Mouse (Mus musculus): Measurements from ENCODE around the gene Bap1. TPM values are rescaled to one million over a fixed set of nuclear protein-coding genes. Genes with fewer than 3 reads are reported as not detected.

The Bap1 gene
- polyA plus RNA-seq, 1 experiment from 2014 or later, result 52.0 TPM

DNA sequence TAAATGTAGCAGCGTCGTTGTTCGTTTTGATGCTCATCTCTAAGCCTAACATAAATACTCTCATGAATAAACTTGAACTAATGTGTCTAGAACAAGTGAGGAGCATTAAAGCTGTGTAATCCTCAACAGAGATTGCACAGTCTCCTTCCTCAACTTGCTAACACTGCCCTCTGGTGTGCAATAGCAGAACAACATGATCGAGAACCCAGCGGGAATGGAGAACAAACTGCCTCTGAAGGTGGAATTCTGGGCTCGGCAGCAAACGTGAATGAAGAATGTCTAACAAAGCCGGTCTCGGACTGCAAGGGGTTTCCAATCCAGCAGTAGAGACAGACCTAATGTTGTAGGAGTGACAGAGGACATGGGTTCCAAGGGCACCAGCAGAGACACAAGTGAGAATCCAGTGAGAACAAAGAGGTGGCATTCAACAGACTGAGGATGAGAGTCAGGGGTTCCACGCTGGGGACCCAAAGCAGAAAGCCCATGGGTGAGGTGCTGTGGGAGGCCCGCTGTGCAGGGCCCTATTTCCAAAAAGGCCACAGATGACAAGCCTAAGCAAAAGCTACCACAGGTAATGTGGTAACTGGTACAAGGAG lies 17.2 kb upstream of the Bap1 start:
- peak; percentile 23; the same call in 1 of the 2 replicates for ATAC-seq (ENCODE audit: extremely low read depth, insufficient number of reproducible peaks, low FRiP score, low TSS enrichment)
- Histone ChIP-seq H3K27ac (replicated peaks) (no peak overlapping the region), H3K9ac (peak overlapping the region; percentile 61; the same call in 1 of the 2 replicates), H3K9me3 (no peaks in the 10 kb centered on the region), H3K36me3 (peaks cover 2% of the 10 kb centered on the region; the same call in 1 of the 2 replicates), H3K4me3 (no peak overlapping the region), H3K4me1 (peaks cover 44% of the 10 kb centered on the region), H3K4me2 (peak overlapping the region; percentile 11; the same call in 1 of the 2 replicates), H3K27me3 (replicated peaks) (no peaks in the 10 kb centered on the region)
- WGBS, result 11% methylated on average over 11 of the region's 11 CpGs

- no peak overlapping the region for H3K4me2 ChIP-seq
- no peaks in the 10 kb centered on the region for H3K27me3 ChIP-seq (replicated peaks)
- no peak for ATAC-seq (ENCODE audit: extremely low read depth, insufficient number of reproducible peaks, low FRiP score, low TSS enrichment)
- no peak overlapping the region for H3K9ac ChIP-seq
- H3K4me3 ChIP-seq, result no peak overlapping the region
- 73% methylated on average over 7 of the region's 7 CpGs for WGBS
- H3K36me3 ChIP-seq, result peaks cover 2% of the 10 kb centered on the region; the same call in 1 of the 2 replicates
- peaks cover 18% of the 10 kb centered on the region for H3K4me1 ChIP-seq
- H3K27ac ChIP-seq (replicated peaks), result no peak overlapping the region
- no peaks in the 10 kb centered on the region for H3K9me3 ChIP-seq
These were observed 14.0 kb upstream of the Bap1 start for GRCm38 (mm10) chr14:31237101-31237882.

DNA sequence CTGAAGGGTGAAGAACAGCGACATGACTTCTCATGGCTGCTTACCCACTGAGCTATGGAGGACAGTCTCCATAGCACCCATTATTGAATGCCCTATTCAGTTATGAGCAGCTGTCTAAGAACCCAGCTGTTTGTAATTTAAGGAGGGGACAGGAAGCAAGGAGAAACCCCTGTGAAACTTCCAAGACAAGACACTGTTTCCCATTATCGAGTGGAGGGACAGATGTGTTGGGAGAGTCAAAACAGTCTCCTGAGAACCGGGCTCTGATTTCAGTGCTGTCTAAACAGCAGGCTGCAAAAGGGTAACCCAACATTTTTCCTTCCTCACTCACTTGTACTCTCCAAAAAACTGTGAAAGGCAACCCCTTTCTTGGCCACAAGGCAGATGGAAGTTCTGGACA lies 10.7 kb upstream of the Bap1 start:
- 70% methylated on average over 3 of the region's 3 CpGs for WGBS
- Histone ChIP-seq H3K9ac (no peak overlapping the region), H3K9me3 (no peaks in the 10 kb centered on the region), H3K27ac (replicated peaks) (no peak overlapping the region), H3K4me3 (no peak overlapping the region), H3K36me3 (peaks cover 2% of the 10 kb centered on the region; the same call in 1 of the 2 replicates), H3K4me1 (peaks cover under 1% of the 10 kb centered on the region; the same call in 1 of the 2 replicates), H3K27me3 (replicated peaks) (no peaks in the 10 kb centered on the region), H3K4me2 (no peak overlapping the region)
- no peak for ATAC-seq (ENCODE audit: extremely low read depth, insufficient number of reproducible peaks, low FRiP score, low TSS enrichment)

DNA sequence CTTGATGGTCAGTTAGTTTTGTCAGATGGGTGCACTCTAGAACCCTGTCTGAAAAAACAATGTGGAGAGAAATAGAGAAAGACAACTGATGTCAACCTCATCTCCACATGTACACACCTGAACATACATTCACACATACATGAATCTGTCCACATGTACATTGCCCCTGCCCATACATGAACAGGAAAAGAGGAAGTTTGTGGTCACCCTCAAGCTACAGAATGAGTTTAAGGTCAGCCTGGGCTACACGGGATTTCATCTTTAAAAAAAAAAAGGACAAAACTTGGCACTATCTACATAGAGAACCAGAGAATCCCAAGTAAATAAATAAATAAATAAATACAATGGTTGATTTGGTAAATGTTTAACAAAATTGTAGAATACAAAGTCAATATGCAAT lies 6.5 kb upstream of the Bap1 start:
- H3K9ac ChIP-seq, result no peak overlapping the region
- H3K4me1 ChIP-seq, result peaks cover 20% of the 10 kb centered on the region
- no peak overlapping the region for H3K4me2 ChIP-seq
- H3K27ac ChIP-seq (replicated peaks), result no peak overlapping the region
- no peak overlapping the region for H3K4me3 ChIP-seq
- WGBS, result 73% methylated on average over 1 of the region's 1 CpGs
- H3K27me3 ChIP-seq (replicated peaks), result no peaks in the 10 kb centered on the region
- no peaks in the 10 kb centered on the region for H3K36me3 ChIP-seq
- no peaks in the 10 kb centered on the region for H3K9me3 ChIP-seq
- no peak for ATAC-seq (ENCODE audit: extremely low read depth, insufficient number of reproducible peaks, low FRiP score, low TSS enrichment)

DNA sequence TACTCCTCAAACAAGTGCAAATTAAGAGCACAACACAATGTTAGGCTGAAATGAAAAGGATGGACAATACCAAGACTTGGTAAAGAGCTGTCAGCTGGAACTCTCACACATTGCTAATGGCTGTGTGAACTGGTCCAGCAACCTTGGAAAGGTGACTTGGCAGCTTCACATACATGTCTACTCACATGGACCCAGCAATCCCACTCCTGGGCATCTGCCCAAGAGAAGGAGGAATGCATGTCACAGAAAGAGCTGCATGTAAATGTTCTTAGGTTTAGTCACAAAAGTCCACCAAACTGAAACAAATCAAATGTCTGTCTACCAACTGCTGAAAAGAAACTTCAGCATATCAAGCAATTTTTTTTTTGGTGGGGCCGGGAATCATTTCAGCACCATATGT lies 5.3 kb upstream of the Bap1 start:
- no peak overlapping the region for H3K4me3 ChIP-seq
- 35% methylated on average over 1 of the region's 1 CpGs for WGBS
- H3K9ac ChIP-seq, result 0 out of 2 replicates have a peak overlapping the region, but pooled peaks have one; percentile 1
- H3K27me3 ChIP-seq (replicated peaks), result no peaks in the 10 kb centered on the region
- peaks cover 27% of the 10 kb centered on the region for H3K4me1 ChIP-seq
- ATAC-seq (ENCODE audit: extremely low read depth, insufficient number of reproducible peaks, low FRiP score, low TSS enrichment), result no peak
- no peaks in the 10 kb centered on the region for H3K36me3 ChIP-seq
- no peak overlapping the region for H3K4me2 ChIP-seq
- H3K27ac ChIP-seq (replicated peaks), result peak overlapping the region; percentile 53
- H3K9me3 ChIP-seq, result no peaks in the 10 kb centered on the region

DNA sequence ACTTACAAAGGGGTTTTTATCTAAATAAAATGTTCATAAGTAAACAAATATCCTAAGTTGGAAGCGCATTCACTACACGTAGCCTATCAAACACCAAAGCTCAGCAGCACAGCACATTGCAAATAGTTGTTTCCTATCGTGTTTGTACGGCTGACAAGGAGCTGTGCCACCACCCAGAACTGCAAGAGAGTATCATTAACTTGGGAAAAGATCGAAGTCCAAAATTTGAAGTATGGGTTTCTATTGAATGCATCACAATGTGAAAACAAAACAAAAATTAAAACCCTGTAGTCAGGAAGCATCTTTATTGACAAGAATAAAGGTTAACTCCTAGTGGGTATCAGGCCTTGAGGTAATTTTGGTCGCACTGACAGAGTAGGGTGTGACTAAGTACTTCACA lies 2.9 kb upstream of the Bap1 start:
- 87% methylated on average over 6 of the region's 6 CpGs for WGBS
- Histone ChIP-seq H3K36me3 (peaks cover 10% of the 10 kb centered on the region), H3K4me2 (no peak overlapping the region)

DNA sequence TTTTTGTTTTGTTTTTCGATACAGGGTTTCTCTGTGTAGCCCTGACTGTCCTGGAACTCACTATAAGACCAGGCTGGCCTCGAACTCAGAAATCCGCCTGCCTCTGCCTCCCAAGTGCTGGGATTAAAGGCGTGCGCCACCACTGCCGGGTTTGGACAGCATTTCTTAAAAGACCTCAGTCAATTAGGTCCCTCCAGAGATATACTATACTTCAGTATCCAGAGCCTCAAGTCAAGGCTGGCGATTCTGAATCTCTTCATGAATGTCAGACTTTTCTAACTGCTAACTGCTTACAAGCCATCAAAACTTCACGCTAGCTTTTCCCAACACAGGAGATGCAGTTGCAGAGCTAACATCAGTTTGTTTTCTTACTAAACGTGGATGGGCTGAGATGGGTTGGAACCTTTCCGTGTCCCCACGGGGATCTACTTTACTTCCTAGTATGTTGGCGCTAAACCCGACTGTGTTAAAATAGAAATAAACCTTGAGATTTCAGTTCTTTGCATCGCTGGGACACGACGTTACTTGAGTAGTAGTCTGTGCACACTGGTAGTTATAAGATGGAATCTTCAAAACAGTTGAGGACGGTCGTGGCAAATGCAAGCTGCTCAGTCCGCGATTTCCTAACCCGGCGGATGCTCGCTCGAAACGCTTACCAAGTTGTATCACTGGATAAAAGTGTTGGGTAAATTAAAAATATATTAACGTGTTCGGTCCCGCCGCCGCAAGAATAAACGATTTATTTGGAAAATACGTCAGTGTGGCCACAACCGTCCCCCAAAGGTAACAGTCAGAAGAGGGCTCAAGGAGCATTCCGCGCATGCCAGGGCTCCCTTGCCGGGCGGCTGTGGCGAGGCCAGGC lies 797 bp upstream of the Bap1 start:
- Histone ChIP-seq H3K36me3 (peaks cover 31% of the 10 kb centered on the region), H3K27me3 (replicated peaks) (no peaks in the 10 kb centered on the region), H3K27ac (replicated peaks) (peak overlapping the region; percentile 95), H3K9me3 (no peaks in the 10 kb centered on the region), H3K9ac (peak overlapping the region; percentile 89), H3K4me1 (peaks cover 38% of the 10 kb centered on the region), H3K4me2 (peak overlapping the region; percentile 70), H3K4me3 (peak overlapping the region; percentile 71)
- ATAC-seq (ENCODE audit: extremely low read depth, insufficient number of reproducible peaks, low FRiP score, low TSS enrichment), result peak; percentile 65
- WGBS, result 17% methylated on average over 38 of the region's 38 CpGs

More for the DNA sequence above, 2.9 kb upstream of the Bap1 start:
- Histone ChIP-seq H3K27ac (replicated peaks) (no peak overlapping the region), H3K4me3 (no peak overlapping the region), H3K4me1 (peaks cover 38% of the 10 kb centered on the region), H3K9me3 (no peaks in the 10 kb centered on the region), H3K27me3 (replicated peaks) (no peaks in the 10 kb centered on the region), H3K9ac (no peak overlapping the region)
- ATAC-seq (ENCODE audit: extremely low read depth, insufficient number of reproducible peaks, low FRiP score, low TSS enrichment), result no peak

- Histone ChIP-seq H3K36me3 (peaks cover 43% of the 10 kb centered on the region), H3K27me3 (replicated peaks) (no peaks in the 10 kb centered on the region), H3K27ac (replicated peaks) (peak overlapping the region; percentile 95), H3K9ac (peak overlapping the region; percentile 94), H3K9me3 (no peaks in the 10 kb centered on the region), H3K4me2 (peak overlapping the region; percentile 87), H3K4me3 (peak overlapping the region; percentile 71), H3K4me1 (peaks cover 27% of the 10 kb centered on the region)
- 2% methylated on average over 15 of the region's 18 CpGs for WGBS
- ATAC-seq (ENCODE audit: extremely low read depth, insufficient number of reproducible peaks, low FRiP score, low TSS enrichment), result no peak
These were observed 376 bp downstream of the Bap1 start for GRCm38 (mm10) chr14:31251626-31252025.

DNA sequence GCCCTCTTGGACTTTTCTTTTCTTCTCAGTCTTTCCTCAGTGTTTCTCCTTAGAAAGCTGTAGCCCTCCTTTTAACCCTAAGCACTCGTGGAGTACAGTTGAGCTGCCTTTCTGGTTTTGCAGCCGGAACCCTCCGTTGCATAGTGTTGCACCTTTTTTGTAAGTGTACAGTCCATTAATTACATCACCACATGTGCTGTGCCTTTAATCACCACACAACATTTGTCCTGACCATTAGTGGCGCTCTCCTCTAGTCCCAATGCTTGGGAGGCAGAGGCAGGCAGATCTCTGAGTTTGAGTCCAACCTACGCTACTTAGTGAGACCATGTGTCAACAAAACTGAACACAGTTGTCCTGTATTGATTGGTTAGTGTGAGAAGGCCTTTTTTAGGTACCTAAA lies 841 bp downstream of the Bap1 start:
- Histone ChIP-seq H3K9me3 (no peaks in the 10 kb centered on the region), H3K4me3 (peak overlapping the region; percentile 71), H3K27me3 (replicated peaks) (no peaks in the 10 kb centered on the region), H3K4me1 (peaks cover 24% of the 10 kb centered on the region), H3K9ac (peak overlapping the region; percentile 94), H3K27ac (replicated peaks) (no peak overlapping the region; the same call in 1 of the 2 replicates), H3K36me3 (peaks cover 47% of the 10 kb centered on the region), H3K4me2 (peak overlapping the region; percentile 87)
- WGBS, result 86% methylated on average over 5 of the region's 5 CpGs
- ATAC-seq (ENCODE audit: extremely low read depth, insufficient number of reproducible peaks, low FRiP score, low TSS enrichment), result no peak

DNA sequence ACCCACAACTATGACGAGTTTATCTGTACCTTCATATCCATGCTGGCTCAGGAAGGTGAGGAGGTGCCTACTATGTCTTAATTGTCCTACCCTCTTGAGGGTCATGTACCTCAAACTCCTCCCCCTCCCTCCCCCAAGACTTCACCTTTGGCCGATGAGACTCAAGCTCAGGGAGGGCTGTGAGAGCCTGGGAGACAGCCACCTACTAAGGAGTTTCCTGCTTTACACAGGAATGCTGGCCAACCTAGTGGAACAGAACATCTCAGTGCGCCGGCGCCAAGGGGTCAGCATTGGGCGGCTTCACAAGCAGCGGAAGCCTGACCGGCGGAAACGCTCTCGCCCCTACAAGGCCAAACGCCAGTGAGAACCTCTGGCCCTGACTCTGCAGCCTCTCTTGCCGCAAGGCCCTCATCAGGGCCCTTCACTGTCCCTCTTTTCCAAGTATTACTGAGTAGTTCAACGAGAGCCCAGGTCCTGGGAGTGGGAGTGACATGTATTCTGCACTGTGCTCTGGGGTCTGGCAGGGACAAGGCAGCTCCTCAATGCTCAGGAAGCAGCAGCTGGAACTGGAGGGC lies 7.3 kb downstream of the Bap1 start:
- Histone ChIP-seq H3K4me3 (no peak overlapping the region), H3K4me2 (no peak overlapping the region), H3K4me1 (no peaks in the 10 kb centered on the region), H3K9me3 (no peaks in the 10 kb centered on the region), H3K27me3 (replicated peaks) (no peaks in the 10 kb centered on the region), H3K9ac (no peak overlapping the region), H3K27ac (replicated peaks) (no peak overlapping the region), H3K36me3 (peaks cover 89% of the 10 kb centered on the region)
- ATAC-seq (ENCODE audit: extremely low read depth, insufficient number of reproducible peaks, low FRiP score, low TSS enrichment), result no peak
- WGBS, result 91% methylated on average over 14 of the region's 14 CpGs

DNA sequence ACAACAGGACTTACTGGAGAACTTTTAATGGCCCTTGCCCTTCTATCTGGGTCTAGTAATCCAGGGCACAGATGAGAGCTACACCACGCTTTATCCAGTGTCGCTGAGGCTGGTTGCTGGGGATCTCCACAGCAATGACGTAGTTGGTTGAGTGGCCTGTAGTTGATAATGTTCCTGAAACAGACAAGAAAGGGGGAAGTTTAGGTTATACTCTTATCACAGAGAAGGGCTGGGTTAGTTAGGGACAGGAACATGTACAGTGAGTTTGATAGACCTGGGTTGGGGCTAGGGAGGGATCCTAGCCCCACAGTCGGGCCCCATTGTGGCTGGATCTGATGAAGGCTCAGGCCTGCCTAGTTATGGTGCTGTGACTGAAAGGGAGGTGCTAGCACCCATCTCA lies 9.1 kb downstream of the Bap1 start:
- no peaks in the 10 kb centered on the region for H3K27me3 ChIP-seq (replicated peaks)
- H3K9me3 ChIP-seq, result no peaks in the 10 kb centered on the region
- no peak overlapping the region for H3K9ac ChIP-seq
- ATAC-seq (ENCODE audit: extremely low read depth, insufficient number of reproducible peaks, low FRiP score, low TSS enrichment), result no peak
- WGBS, result 87% methylated on average over 4 of the region's 4 CpGs
- H3K4me3 ChIP-seq, result no peak overlapping the region
- no peak overlapping the region for H3K4me2 ChIP-seq
- H3K36me3 ChIP-seq, result peaks cover 71% of the 10 kb centered on the region
- H3K4me1 ChIP-seq, result no peaks in the 10 kb centered on the region
- no peak overlapping the region for H3K27ac ChIP-seq (replicated peaks)
